Mouse (Mus musculus) MEL (cell line): Measurements from ENCODE around the gene Taar1. TPM values are rescaled to one million over a fixed set of nuclear protein-coding genes. Genes with fewer than 3 reads are reported as not detected.

ENCODE experiments used
- DNase-seq: peaks from one replicate; pipeline ENCODE4 v3.0.0; 2011; ENCODE audit warnings: low read depth, low spot score
- H3K27ac ChIP-seq: 2 replicates; pipeline ENCODE4 v1.5.1; 2012; ENCODE audit warnings: low read depth, mild to moderate bottlenecking, control low read depth, low read length, moderate library complexity; ENCODE audit not compliant: control insufficient read depth
- H3K27me3 ChIP-seq, 2 experiments: fragments of 150-350 bp in 1 of 2; sonication (generic) in 1 of 2; 2 replicates each; pipeline ENCODE4 v1.6.1; 2012; ENCODE audit warnings: low read length in 2 of 2, mild to moderate bottlenecking in 2 of 2, improper control_type of control experiment in 1 of 2, moderate library complexity in 1 of 2; ENCODE audit not compliant: insufficient read depth in 2 of 2, control insufficient read depth in 1 of 2
- H3K36me3 ChIP-seq, 2 experiments: 2 replicates each; pipeline ENCODE4 v1.6.1; 2012 to 2014; ENCODE audit warnings: low read length in 2 of 2, improper control_type of control experiment in 1 of 2, inconsistent platforms in 1 of 2, mild to moderate bottlenecking in 1 of 2; ENCODE audit not compliant: insufficient read depth in 2 of 2, control insufficient read depth in 1 of 2
- H3K4me1 ChIP-seq, 2 experiments: fragments of 150-350 bp in 1 of 2; sonication (generic) in 1 of 2; 2 replicates each; pipeline ENCODE4 v1.6.1; 2012; ENCODE audit warnings: low read length in 2 of 2, improper control_type of control experiment in 1 of 2, mild to moderate bottlenecking in 1 of 2; ENCODE audit not compliant: insufficient read depth in 2 of 2, control insufficient read depth in 1 of 2
- H3K4me3 ChIP-seq, 2 experiments: fragments of 150-350 bp in 1 of 2; sonication (generic) in 1 of 2; 2 replicates each; pipeline ENCODE4 v1.5.1; 2012; ENCODE audit warnings: low read depth in 2 of 2, low read length in 2 of 2, mild to moderate bottlenecking in 2 of 2, moderate library complexity in 2 of 2, control low read depth in 1 of 2, improper control_type of control experiment in 1 of 2; ENCODE audit not compliant: control insufficient read depth in 1 of 2, insufficient read depth in 1 of 2
- H3K79me2 ChIP-seq: 2 replicates; pipeline ENCODE4 v1.6.1; 2012; ENCODE audit warnings: mild to moderate bottlenecking, low read length, moderate library complexity; ENCODE audit not compliant: control insufficient read depth, poor library complexity, insufficient read depth
- H3K9ac ChIP-seq: 2 replicates; pipeline ENCODE4 v1.6.1; 2012; ENCODE audit warnings: low read depth, mild to moderate bottlenecking, control low read depth, low read length, moderate library complexity; ENCODE audit not compliant: control insufficient read depth, poor library complexity, severe bottlenecking
- H3K9me3 ChIP-seq: fragments of 150-350 bp; sonication (generic); replicated peaks from 2 replicates; pipeline ENCODE4 v1.6.1; 2012; ENCODE audit warnings: mild to moderate bottlenecking, low read length, improper control_type of control experiment, moderate library complexity; ENCODE audit not compliant: insufficient read depth
- BHLHE40 ChIP-seq: IDR thresholded peaks from 2 replicates; pipeline ENCODE4 v1.6.1; 2012; ENCODE audit warnings: low read depth, mild to moderate bottlenecking, inconsistent platforms, low read length, improper control_type of control experiment, borderline replicate concordance
- CHD2 ChIP-seq: IDR thresholded peaks from 2 replicates; pipeline ENCODE4 v1.6.1; 2011; ENCODE audit warnings: low read length, improper control_type of control experiment
- E2F4 ChIP-seq: IDR thresholded peaks from 2 replicates; pipeline ENCODE4 v1.6.1; 2011; ENCODE audit warnings: low read depth, low read length, improper control_type of control experiment, borderline replicate concordance
- ETS1 ChIP-seq: IDR thresholded peaks from 2 replicates; pipeline ENCODE4 v1.6.1; 2012; ENCODE audit warnings: low read depth, mild to moderate bottlenecking, inconsistent platforms, low read length, improper control_type of control experiment, moderate library complexity
- GABPA ChIP-seq: IDR thresholded peaks from 2 replicates; pipeline ENCODE4 v1.6.1; 2012; ENCODE audit warnings: low read depth, mild to moderate bottlenecking, inconsistent platforms, low read length, improper control_type of control experiment, moderate library complexity
- JUND ChIP-seq: IDR thresholded peaks from 2 replicates; pipeline ENCODE4 v1.6.1; 2011; ENCODE audit warnings: low read depth, mild to moderate bottlenecking, improper control_type of control experiment, low read length
- MAFK ChIP-seq: IDR thresholded peaks from 2 replicates; pipeline ENCODE4 v1.6.1; 2011; ENCODE audit warnings: low read depth, mild to moderate bottlenecking, low read length, improper control_type of control experiment, borderline replicate concordance
- MAX ChIP-seq: IDR thresholded peaks from 2 replicates; pipeline ENCODE4 v1.6.1; 2011; ENCODE audit warnings: low read length, improper control_type of control experiment
- MEF2A ChIP-seq: IDR thresholded peaks from 2 replicates; pipeline ENCODE4 v1.6.1; 2014; ENCODE audit warnings: low read depth, mild to moderate bottlenecking, inconsistent platforms, low read length, improper control_type of control experiment; ENCODE audit not compliant: poor library complexity, insufficient replicate concordance, severe bottlenecking; ENCODE audit errors: extremely low read depth
- MXI1 ChIP-seq: IDR thresholded peaks from 2 replicates; pipeline ENCODE4 v1.6.1; 2011; ENCODE audit warnings: mild to moderate bottlenecking, low read depth, low read length, improper control_type of control experiment
- MYC ChIP-seq: IDR thresholded peaks from 2 replicates; pipeline ENCODE4 v1.6.1; 2011; ENCODE audit warnings: low read depth, mild to moderate bottlenecking, low read length, improper control_type of control experiment, moderate library complexity
- NELFE ChIP-seq: IDR thresholded peaks from 2 replicates; pipeline ENCODE4 v1.6.1; 2011; ENCODE audit warnings: low read depth, low read length, improper control_type of control experiment
- POLR2A ChIP-seq, 2 experiments: IDR thresholded peaks; 2 replicates each; pipeline ENCODE4 v1.6.1; 2011 to 2012; ENCODE audit warnings: low read length in 2 of 2, mild to moderate bottlenecking in 2 of 2, control low read depth in 1 of 2, improper control_type of control experiment in 1 of 2, low read depth in 1 of 2, moderate library complexity in 1 of 2; ENCODE audit not compliant: control insufficient read depth in 1 of 2, insufficient read depth in 1 of 2, poor library complexity in 1 of 2
- POLR2AphosphoS5 ChIP-seq: IDR thresholded peaks from 2 replicates; pipeline ENCODE4 v1.6.1; 2012; ENCODE audit warnings: low read depth, borderline replicate concordance, mild to moderate bottlenecking, inconsistent platforms, low read length, moderate library complexity, mixed read lengths
- SIN3A ChIP-seq: IDR thresholded peaks from 2 replicates; pipeline ENCODE4 v1.6.1; 2012; ENCODE audit warnings: low read length, improper control_type of control experiment, inconsistent platforms
- SMC3 ChIP-seq: IDR thresholded peaks from 2 replicates; pipeline ENCODE4 v1.6.1; 2011; ENCODE audit warnings: low read depth, low read length, improper control_type of control experiment
- TAL1 ChIP-seq: IDR thresholded peaks from 2 replicates; pipeline ENCODE4 v1.6.1; 2012; ENCODE audit warnings: mild to moderate bottlenecking, inconsistent platforms, low read length, moderate library complexity, mixed read lengths
- TCF12 ChIP-seq: IDR thresholded peaks from 2 replicates; pipeline ENCODE4 v1.6.1; 2014; ENCODE audit warnings: low read depth, mild to moderate bottlenecking, inconsistent platforms, low read length, improper control_type of control experiment, moderate library complexity
- UBTF ChIP-seq: IDR thresholded peaks from 2 replicates; pipeline ENCODE4 v1.6.1; 2012; ENCODE audit warnings: low read depth, mild to moderate bottlenecking, inconsistent platforms, low read length, improper control_type of control experiment, moderate library complexity, borderline replicate concordance; ENCODE audit not compliant: insufficient read depth
- USF1 ChIP-seq: IDR thresholded peaks from 2 replicates; pipeline ENCODE4 v1.6.1; 2014; ENCODE audit warnings: low read depth, mild to moderate bottlenecking, inconsistent platforms, low read length, improper control_type of control experiment, moderate library complexity
- ZC3H11A ChIP-seq: IDR thresholded peaks from 2 replicates; pipeline ENCODE4 v1.6.1; 2012; ENCODE audit warnings: low read depth, mild to moderate bottlenecking, inconsistent platforms, low read length, improper control_type of control experiment
- ZNF384 ChIP-seq: IDR thresholded peaks from 2 replicates; pipeline ENCODE4 v1.6.1; 2012; ENCODE audit warnings: low read depth, mild to moderate bottlenecking, inconsistent platforms, low read length, improper control_type of control experiment
- polyA plus RNA-seq, 2 experiments: library from polyadenylated mRNA; stranded (reverse) in 1 of 2; unstranded in 1 of 2; fragments of >175 nt in 1 of 2; fragments of >200 nt in 1 of 2; gene quantifications; 2 replicates each; pipeline versions ENCODE4 v1.2.1 to v1.2.4; 2012; ENCODE audit warnings: low replicate concordance in 2 of 2, low read depth in 1 of 2; ENCODE audit not compliant: insufficient read length in 2 of 2, insufficient read depth in 1 of 2, missing spikeins in 1 of 2
- total RNA-seq: library from RNA; depleted of rRNA; stranded (reverse); fragments of 300-350 nt; gene quantifications from 2 replicates; pipeline ENCODE4 v1.2.3, GENCODE M21; 2012

The Taar1 gene
- total and polyA plus RNA-seq, 3 experiments, result not detected

DNA sequence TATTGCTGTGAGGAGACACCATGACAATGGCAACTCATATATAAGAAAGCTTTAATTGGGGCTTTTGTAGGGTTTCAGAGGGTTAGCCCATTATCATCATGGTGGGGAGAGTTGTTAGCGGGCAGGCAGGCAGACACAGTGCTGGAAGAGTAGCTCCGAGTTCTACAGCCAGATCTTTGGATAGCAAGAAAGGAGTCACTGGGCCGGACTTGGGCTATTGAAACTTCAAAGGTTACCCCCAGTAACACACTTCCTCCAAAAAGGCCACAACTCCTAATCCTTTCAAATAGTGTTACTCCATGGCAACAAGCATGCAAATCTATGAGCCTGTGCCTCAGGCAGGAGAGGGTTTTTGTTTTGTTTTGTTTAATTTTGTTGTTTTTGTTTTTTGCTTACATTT is 19.0 kb upstream of the Taar1 start:
- no peaks in the 10 kb centered on the region for H3K36me3 ChIP-seq
- no peaks in the 10 kb centered on the region for H3K4me1 ChIP-seq
- no peak overlapping the region for H3K27ac ChIP-seq
- H3K9ac ChIP-seq, result no peak overlapping the region
- H3K79me2 ChIP-seq, result no peaks in the 10 kb centered on the region
- H3K9me3 ChIP-seq, result no peaks in the 10 kb centered on the region
- H3K27me3 ChIP-seq, result no peaks in the 10 kb centered on the region
- TF ChIP-seq TAL1 (no peak), UBTF (no peak), MAFK (no peak), NELFE (no peak), BHLHE40 (no peak), ETS1 (no peak), GABPA (no peak), E2F4 (no peak), ZNF384 (no peak), SMC3 (no peak), ZC3H11A (no peak), MXI1 (no peak), SIN3A (no peak), POLR2A (IDR thresholded peaks at IDR 0.05; ENCODE audit: control insufficient read depth in 1 of 2, insufficient read depth in 1 of 2, low read depth in 1 of 2, low read length in 2 of 2, poor library complexity in 1 of 2) (no peak), JUND (no peak), POLR2AphosphoS5 (no peak), MAX (no peak), CHD2 (no peak), MEF2A (no peak), MYC (no peak)
- TF ChIP-seq, all 39 proteins: peak for 0
- no peak overlapping the region for H3K4me3 ChIP-seq
- DNase-seq, result no peak

DNA sequence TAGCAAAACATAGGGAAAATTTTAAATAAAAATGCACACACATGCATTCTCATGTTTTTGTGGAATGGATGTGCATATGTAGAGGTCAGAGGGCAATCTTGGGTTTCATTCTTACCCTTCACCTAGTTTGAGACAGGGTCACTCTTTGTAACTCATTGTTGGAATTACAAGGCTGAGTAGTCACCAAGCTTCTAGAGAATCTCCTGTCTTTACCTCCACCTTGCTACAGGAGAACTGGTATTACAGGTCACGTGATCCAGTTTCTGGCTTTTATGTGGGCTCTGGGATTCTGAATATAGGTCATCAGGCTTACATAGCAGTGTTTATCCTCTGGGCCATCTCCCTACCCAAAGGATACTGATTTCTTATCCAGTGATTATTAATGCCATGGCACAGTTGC is 14.5 kb upstream of the Taar1 start:
- Histone ChIP-seq H3K9ac (no peak overlapping the region), H3K4me1 (no peaks in the 10 kb centered on the region), H3K79me2 (no peaks in the 10 kb centered on the region), H3K4me3 (no peak overlapping the region), H3K9me3 (no peaks in the 10 kb centered on the region), H3K27ac (no peak overlapping the region), H3K27me3 (no peaks in the 10 kb centered on the region), H3K36me3 (no peaks in the 10 kb centered on the region)
- TF ChIP-seq USF1 (peak; percentile 25; the same call in 1 of the 2 replicates), TCF12 (no peak)
- DNase-seq, result no peak
